Mouse (Mus musculus) hindbrain, embryonic 13.5 days (tissue): ENCODE data around the gene Ep400. TPM values are rescaled to one million over a fixed set of nuclear protein-coding genes. Genes with fewer than 3 reads are reported as not detected.

Experiments used
- ATAC-seq: fragments of 200-750 bp; cut with Nextera tagmentation; 2 replicates; pipeline ENCODE4 v1.8.0; 2017; ENCODE audit warnings: moderate TSS enrichment; ENCODE audit not compliant: low FRiP score
- H3K27ac ChIP-seq: fragments of 300-500 bp; sonication (generic); 2 replicates; pipeline ENCODE4 v1.5.1; 2015; ENCODE audit warnings: inconsistent platforms, mild to moderate bottlenecking, moderate library complexity
- H3K27me3 ChIP-seq: fragments of 300-500 bp; sonication (generic); 2 replicates; pipeline ENCODE4 v1.6.1; 2015; ENCODE audit warnings: mild to moderate bottlenecking, inconsistent platforms
- H3K36me3 ChIP-seq: fragments of 300-500 bp; sonication (generic); 2 replicates; pipeline ENCODE4 v1.6.1; 2015; ENCODE audit warnings: mild to moderate bottlenecking, inconsistent platforms
- H3K4me1 ChIP-seq: fragments of 300-500 bp; sonication (generic); replicated peaks from 2 replicates; pipeline ENCODE4 v1.6.1; 2015; ENCODE audit warnings: inconsistent platforms
- H3K4me2 ChIP-seq: fragments of 300-500 bp; sonication (generic); 2 replicates; pipeline ENCODE4 v1.6.1; 2015; ENCODE audit warnings: inconsistent platforms, mild to moderate bottlenecking, moderate library complexity
- H3K4me3 ChIP-seq: fragments of 300-500 bp; sonication (generic); 2 replicates; pipeline ENCODE4 v1.5.1; 2015; ENCODE audit warnings: mild to moderate bottlenecking, inconsistent platforms
- H3K9ac ChIP-seq: fragments of 300-500 bp; sonication (generic); 2 replicates; pipeline ENCODE4 v1.6.1; 2015; ENCODE audit warnings: mild to moderate bottlenecking, inconsistent platforms
- H3K9me3 ChIP-seq: fragments of 300-500 bp; sonication (generic); 2 replicates; pipeline ENCODE4 v1.6.1; 2016; ENCODE audit warnings: inconsistent platforms
- WGBS: fragments of 180-500 bp; shearing (Covaris S2); methylation state at CpG from one replicate; pipeline ENCODE4 v1.1.7; 2015; 5-methylcytosine and 5-hydroxymethylcytosine counted together
- polyA plus RNA-seq: library from polyadenylated mRNA; unstranded; fragments of >200 nt; fragmentation: Nextera tagmentation; extraction: Ambion mirVana; gene quantifications from 2 replicates; pipeline ENCODE4 v1.2.1, GENCODE M21; 2015

The Ep400 gene
- polyA plus RNA-seq, 1 experiment from 2014 or later, result 53.4 TPM

- ATAC-seq, result no peak
- Histone ChIP-seq H3K9ac (no peak overlapping the region), H3K9me3 (no peaks in the 10 kb centered on the region), H3K4me2 (no peak overlapping the region), H3K4me1 (peaks cover 10% of the 10 kb centered on the region), H3K27me3 (no peaks in the 10 kb centered on the region), H3K27ac (no peak overlapping the region), H3K4me3 (no peak overlapping the region), H3K36me3 (peaks cover 98% of the 10 kb centered on the region)
- WGBS, result 72% methylated on average over 4 of the region's 4 CpGs
Measured at GRCm38 (mm10) chr5:110797696-110798095, 27.2 kb upstream of the Ep400 start.

GRCm38 (mm10) chr5:110794363-110794762 is 23.8 kb upstream of the Ep400 start:
- Histone ChIP-seq H3K9me3 (no peaks in the 10 kb centered on the region), H3K4me2 (no peak overlapping the region), H3K27ac (no peak overlapping the region), H3K4me3 (no peak overlapping the region), H3K27me3 (no peaks in the 10 kb centered on the region), H3K36me3 (peaks cover 99% of the 10 kb centered on the region), H3K9ac (no peak overlapping the region), H3K4me1 (0 out of 2 replicates have a peak, but pooled peaks cover 4% of the 10 kb centered on the region)
- 85% methylated on average over 7 of the region's 7 CpGs for WGBS
- ATAC-seq, result no peak

- WGBS, result 60% methylated on average over 5 of the region's 5 CpGs
- no peaks in the 10 kb centered on the region for H3K9me3 ChIP-seq
- H3K4me3 ChIP-seq, result no peak overlapping the region
- ATAC-seq, result peak; percentile 25; the same call in 1 of the 2 replicates
- no peaks in the 10 kb centered on the region for H3K4me1 ChIP-seq
- no peak overlapping the region for H3K27ac ChIP-seq
- H3K36me3 ChIP-seq, result peaks cover 96% of the 10 kb centered on the region
- no peak overlapping the region for H3K4me2 ChIP-seq
- H3K9ac ChIP-seq, result no peak overlapping the region
- H3K27me3 ChIP-seq, result no peaks in the 10 kb centered on the region
Measured at GRCm38 (mm10) chr5:110788684-110789083, 18.2 kb upstream of the Ep400 start.

GRCm38 (mm10) chr5:110786081-110786835 is 15.7 kb upstream of the Ep400 start:
- WGBS, result 81% methylated on average over 11 of the region's 11 CpGs
- Histone ChIP-seq H3K36me3 (peaks cover 71% of the 10 kb centered on the region), H3K9ac (no peak overlapping the region), H3K27me3 (no peaks in the 10 kb centered on the region), H3K27ac (no peak overlapping the region), H3K4me2 (no peak overlapping the region), H3K4me3 (no peak overlapping the region), H3K4me1 (peaks cover under 1% of the 10 kb centered on the region; the same call in 1 of the 2 replicates), H3K9me3 (no peaks in the 10 kb centered on the region)
- ATAC-seq, result no peak

GRCm38 (mm10) chr5:110783150-110783549 is 12.6 kb upstream of the Ep400 start:
- Histone ChIP-seq H3K36me3 (peaks cover 40% of the 10 kb centered on the region), H3K4me1 (peaks cover 26% of the 10 kb centered on the region), H3K9me3 (no peaks in the 10 kb centered on the region), H3K4me2 (no peak overlapping the region), H3K4me3 (no peak overlapping the region), H3K27ac (no peak overlapping the region), H3K27me3 (no peaks in the 10 kb centered on the region), H3K9ac (no peak overlapping the region)
- no peak for ATAC-seq
- 74% methylated on average over 8 of the region's 8 CpGs for WGBS

- Histone ChIP-seq H3K9ac (no peak overlapping the region), H3K4me3 (no peak overlapping the region), H3K27ac (no peak overlapping the region), H3K4me1 (peaks cover 26% of the 10 kb centered on the region), H3K27me3 (no peaks in the 10 kb centered on the region), H3K4me2 (no peak overlapping the region), H3K9me3 (no peaks in the 10 kb centered on the region), H3K36me3 (peaks cover 38% of the 10 kb centered on the region)
- WGBS, result 93% methylated on average over 7 of the region's 7 CpGs
- no peak for ATAC-seq
Measured at GRCm38 (mm10) chr5:110781529-110782238, 11.2 kb upstream of the Ep400 start.

GRCm38 (mm10) chr5:110780761-110781528 is 10.4 kb upstream of the Ep400 start:
- Histone ChIP-seq H3K36me3 (peaks cover 38% of the 10 kb centered on the region), H3K27ac (peak overlapping the region; percentile 48; the same call in 1 of the 2 replicates), H3K4me3 (peak overlapping the region; percentile 78), H3K4me2 (peak overlapping the region; percentile 97), H3K27me3 (no peaks in the 10 kb centered on the region), H3K9me3 (no peaks in the 10 kb centered on the region), H3K4me1 (peaks cover 26% of the 10 kb centered on the region), H3K9ac (peak overlapping the region; percentile 87)
- peak; percentile 71 for ATAC-seq
- 61% methylated on average over 10 of the region's 10 CpGs for WGBS

- H3K4me2 ChIP-seq, result peak within 1 kb of the TSS; percentile 97
- H3K9me3 ChIP-seq, result no peaks in the 10 kb centered on the region
- peak within 1 kb of the TSS; percentile 87 for H3K9ac ChIP-seq
- peak; percentile 84 for ATAC-seq
- H3K27me3 ChIP-seq, result no peaks in the 10 kb centered on the region
- H3K4me3 ChIP-seq, result peak within 1 kb of the TSS; percentile 78
- WGBS, result under 1% methylated on average over 57 of the region's 57 CpGs
- peaks cover 26% of the 10 kb centered on the region for H3K4me1 ChIP-seq
- peaks cover 40% of the 10 kb centered on the region for H3K36me3 ChIP-seq
- peak within 1 kb of the TSS; percentile 48; the same call in 1 of the 2 replicates for H3K27ac ChIP-seq
Measured at GRCm38 (mm10) chr5:110779998-110780760, 9.7 kb upstream of the Ep400 start, which contains the start of gene Pus1. Pus1 (minus strand) TSS chr5:110780659.

GRCm38 (mm10) chr5:110779276-110779997 is 8.9 kb upstream of the Ep400 start:
- Histone ChIP-seq H3K4me3 (peak overlapping the region; percentile 78), H3K36me3 (peaks cover 42% of the 10 kb centered on the region), H3K4me2 (peak overlapping the region; percentile 97), H3K9me3 (no peaks in the 10 kb centered on the region), H3K4me1 (peaks cover 26% of the 10 kb centered on the region), H3K27me3 (no peaks in the 10 kb centered on the region), H3K9ac (peak overlapping the region; percentile 87), H3K27ac (no peak overlapping the region)
- ATAC-seq, result no peak
- 25% methylated on average over 15 of the region's 15 CpGs for WGBS

- no peak for ATAC-seq
- no peak overlapping the region for H3K4me3 ChIP-seq
- no peak overlapping the region for H3K27ac ChIP-seq
- H3K27me3 ChIP-seq, result no peaks in the 10 kb centered on the region
- H3K4me1 ChIP-seq, result peaks cover 26% of the 10 kb centered on the region
- 91% methylated on average over 12 of the region's 12 CpGs for WGBS
- 0 out of 2 replicates have a peak overlapping the region, but pooled peaks have one; percentile 87 for H3K9ac ChIP-seq
- no peaks in the 10 kb centered on the region for H3K9me3 ChIP-seq
- H3K36me3 ChIP-seq, result peaks cover 44% of the 10 kb centered on the region
- H3K4me2 ChIP-seq, result no peak overlapping the region
Measured at GRCm38 (mm10) chr5:110778263-110778662, 7.7 kb upstream of the Ep400 start.

- peaks cover 50% of the 10 kb centered on the region for H3K36me3 ChIP-seq
- no peak overlapping the region for H3K4me3 ChIP-seq
- H3K27me3 ChIP-seq, result no peaks in the 10 kb centered on the region
- WGBS, result 91% methylated on average over 2 of the region's 2 CpGs
- no peak overlapping the region for H3K9ac ChIP-seq
- H3K4me2 ChIP-seq, result no peak overlapping the region
- no peak for ATAC-seq
- H3K4me1 ChIP-seq, result peaks cover 24% of the 10 kb centered on the region
- no peak overlapping the region for H3K27ac ChIP-seq
- H3K9me3 ChIP-seq, result no peaks in the 10 kb centered on the region
Measured at GRCm38 (mm10) chr5:110776141-110776540, 5.6 kb upstream of the Ep400 start.
